Mouse (Mus musculus) heart, adult 2 months (tissue): ENCODE results near the gene Cntn2.

Experiments used
- CTCF ChIP-seq: fragments of 200-600 bp; IDR thresholded peaks from 2 replicates; pipeline ENCODE4 v1.8.1; 2022; ENCODE audit warnings: antibody characterized with exemption, mild to moderate bottlenecking, moderate library complexity
- POLR2A ChIP-seq: fragments of 200-500 bp; IDR thresholded peaks from 2 replicates; pipeline ENCODE4 v1.6.1; 2011; ENCODE audit warnings: mild to moderate bottlenecking, low read depth, low read length, control low read depth; ENCODE audit not compliant: insufficient read depth

- TF ChIP-seq CTCF = no peak
- TF ChIP-seq POLR2A = no peak
Observed at GRCm38 (mm10) chr1:132562337-132562795, 19.3 kb upstream of the Cntn2 start.
